Mouse (Mus musculus) megakaryocyte, embryonic 14.5 days (primary cell): ENCODE measurements around the gene Vmn2r96.
"Not testable (repeated sequence)": the region's sequence is repeated elsewhere in the genome, so short reads cannot be mapped to it uniquely, and the experiment has no call there.

Source experiments
- FLI1 ChIP-seq: IDR thresholded peaks from 2 replicates; pipeline ENCODE4 v1.6.1; 2012; ENCODE audit warnings: low read length, inconsistent platforms, mixed read lengths
- GATA1 ChIP-seq: IDR thresholded peaks from 3 replicates; pipeline ENCODE4 v1.6.1; 2012; ENCODE audit warnings: mixed read lengths, low read length, inconsistent platforms, borderline replicate concordance

- not testable (repeated sequence) for TF ChIP-seq GATA1, FLI1
Measured at GRCm38 (mm10) chr17:18572851-18573250, at the start of gene Vmn2r96.
